Mouse (Mus musculus) heart, postnatal 36 days (tissue): ENCODE results near the gene Creb3l1. TPM values are rescaled to one million over a fixed set of nuclear protein-coding genes. Genes with fewer than 3 reads are reported as not detected.

Source experiments
- microRNA-seq, 2 experiments: library from miRNA; unstranded; fragments of <30 nt; microRNA quantifications; one replicate each; pipeline ENCODE4 v1.2.0; 2021; ENCODE audit warnings: borderline number of aligned reads in 2 of 2
- total RNA-seq, 2 experiments: library from RNA; stranded (reverse); gene quantifications; 2 replicates each; pipeline ENCODE4 v1.2.3; 2021

The Creb3l1 gene
- total RNA-seq, 2 experiments from 2014 or later: 4.4 TPM

Small RNA genes lying within 50 kb of the gene (microRNA-seq; reads per million reads assigned to microRNA genes)
- gene Mir6999: 0 reads per million in 2 experiments

Other genes starting within 250 kb of the Creb3l1 start
- not detected for gene Chrm4, start 97.3 kb downstream of the Creb3l1 start, total RNA-seq
- 1 to 10 TPM; 2.4 to 3.9 TPM for gene Mdk, start 92.2 kb downstream of the Creb3l1 start, total RNA-seq
- not detected for gene Gm9821, start 78.8 kb downstream of the Creb3l1 start, total RNA-seq
- 10 to 100 TPM; 48.4 to 51.2 TPM for gene Dgkz, start 48.6 kb downstream of the Creb3l1 start, total RNA-seq
- gene Phf21a, start 68.6 kb upstream of the Creb3l1 start, total RNA-seq: 10 to 100 TPM; 24.8 to 30.1 TPM